Mouse (Mus musculus) cerebellum, adult 2 months (tissue): ENCODE results near the gene Fam198b.

ENCODE experiments used
- CTCF ChIP-seq: fragments of 200-500 bp; IDR thresholded peaks from 2 replicates; pipeline ENCODE4 v1.5.1; 2011; ENCODE audit warnings: low read depth, mild to moderate bottlenecking, control low read depth, low read length, moderate library complexity, borderline replicate concordance; ENCODE audit not compliant: insufficient read depth
- POLR2A ChIP-seq: fragments of 200-500 bp; IDR thresholded peaks from 2 replicates; pipeline ENCODE4 v1.6.1; 2011; ENCODE audit warnings: low read length, control low read depth, borderline replicate concordance; ENCODE audit not compliant: insufficient read depth

DNA sequence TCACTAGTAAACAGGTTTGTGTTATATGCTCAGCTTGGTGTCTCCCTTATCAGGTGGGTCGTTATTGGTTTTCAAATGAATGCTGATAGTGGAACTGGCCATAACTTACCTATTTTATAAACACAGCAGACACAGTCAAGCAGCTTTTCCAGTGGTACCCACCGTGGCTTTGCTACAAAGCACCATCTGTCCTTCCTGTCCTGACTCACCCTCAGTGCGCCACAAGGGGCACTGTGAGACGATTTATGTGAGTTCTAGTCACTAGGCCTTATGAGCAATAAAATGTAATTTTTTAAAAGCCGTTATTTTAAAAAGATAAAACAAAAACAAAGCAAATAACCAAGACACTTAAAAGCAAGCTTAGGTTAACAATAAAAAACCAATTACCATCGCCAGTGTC lies 45.6 kb upstream of the Fam198b start:
- TF ChIP-seq CTCF = peak; percentile 52; the same call in 1 of the 2 replicates
- no peak for TF ChIP-seq POLR2A
